Comparison of ENCODE assay signal across 8 mouse cellular contexts in the genomic region with DNA sequence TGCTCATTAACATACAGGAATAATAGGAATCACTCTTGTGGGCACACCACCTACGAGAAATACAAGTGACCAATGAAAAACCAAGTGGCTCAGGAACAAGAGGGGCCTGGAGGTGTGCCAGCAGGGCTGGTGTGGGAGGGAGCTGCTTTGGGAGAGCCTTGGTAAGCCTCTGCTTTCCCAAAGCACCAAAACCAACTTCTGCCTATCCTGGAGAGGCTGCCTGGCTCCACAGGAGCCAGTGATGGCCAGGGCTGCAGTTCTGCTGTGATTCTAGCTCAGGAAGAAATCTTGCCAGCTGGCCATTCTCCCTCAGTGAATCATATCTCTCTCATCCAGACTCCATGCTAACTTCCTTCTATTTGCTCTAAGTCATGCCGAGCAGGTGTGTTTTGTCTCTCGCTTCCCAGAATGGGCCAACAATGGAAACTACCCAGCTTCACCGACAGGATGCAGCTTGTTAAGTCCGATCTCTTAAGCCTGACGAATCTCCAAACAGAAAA. TPM values are rescaled to one million over a fixed set of nuclear protein-coding genes. Genes with fewer than 3 reads are reported as not detected.
DNase-seq lines count a peak whose midpoint lies in the region; ATAC-seq and TF ChIP-seq lines count a peak whose summit lies in the region.

No protein-coding gene starts in this region.

- no peak for DNase-seq in embryonic facial prominence, embryonic 10.5 days (ENCODE audit: low spot score)
- peak; percentile 77 for DNase-seq in fibroblast of lung, adult 2 months (ENCODE audit: low read depth)
- DNase-seq in kidney, postnatal 0 days (ENCODE audit: low spot score): peak; percentile 71
- peak; percentile 72 for DNase-seq in lung, postnatal 10 days
- peak; percentile 75 for DNase-seq in right cerebral cortex, postnatal 4 days

- no peak overlapping the region for H3K4me3 ChIP-seq in embryonic facial prominence, embryonic 13.5 days
- H3K4me3 ChIP-seq in embryonic facial prominence, embryonic 10.5 days: no peak overlapping the region
- H3K4me3 ChIP-seq in heart, embryonic 12.5 days: no peak overlapping the region
- no peak overlapping the region for H3K4me3 ChIP-seq in kidney, postnatal 0 days (replicated peaks; ENCODE audit: low read depth, low read length)

- peak; percentile 6; the same call in 1 of the 2 replicates for TF ChIP-seq CTCF in kidney, postnatal 0 days (IDR thresholded peaks at IDR 0.05; ENCODE audit: low read depth)

- 72% methylated on average over 6 of the region's 6 CpGs for whole genome bisulfite sequencing in embryonic facial prominence, embryonic 13.5 days
- 75% methylated on average over 6 of the region's 6 CpGs for WGBS in embryonic facial prominence, embryonic 10.5 days
- WGBS in heart, embryonic 12.5 days: 63% methylated on average over 6 of the region's 6 CpGs
- 39% methylated on average over 6 of the region's 6 CpGs for WGBS in kidney, postnatal 0 days

- H3K36me3 ChIP-seq in embryonic facial prominence, embryonic 13.5 days: peaks cover 67% of the 10 kb centered on the region
- H3K36me3 ChIP-seq in embryonic facial prominence, embryonic 10.5 days (replicated peaks): peaks cover 89% of the 10 kb centered on the region
- peaks cover 54% of the 10 kb centered on the region for H3K36me3 ChIP-seq in heart, embryonic 12.5 days
- H3K36me3 ChIP-seq in kidney, postnatal 0 days (ENCODE audit: insufficient read depth, low read length): peaks cover 24% of the 10 kb centered on the region

- peaks cover 26% of the 10 kb centered on the region for H3K4me1 ChIP-seq in embryonic facial prominence, embryonic 13.5 days
- peaks cover 11% of the 10 kb centered on the region; the same call in 1 of the 2 replicates for H3K4me1 ChIP-seq in embryonic facial prominence, embryonic 10.5 days
- H3K4me1 ChIP-seq in heart, embryonic 12.5 days (replicated peaks): peaks cover 7% of the 10 kb centered on the region
- H3K4me1 ChIP-seq in kidney, postnatal 0 days (replicated peaks; ENCODE audit: insufficient read depth, low read length): no peaks in the 10 kb centered on the region

- no peak for ATAC-seq in embryonic facial prominence, embryonic 13.5 days (ENCODE audit: insufficient number of reproducible peaks, insufficient read depth, low FRiP score, low TSS enrichment, low read depth)
- ATAC-seq in heart, embryonic 12.5 days (ENCODE audit: insufficient number of reproducible peaks, low FRiP score): 0 out of 2 replicates have a peak, but pooled peaks have one; percentile 42
- no peak for ATAC-seq in kidney, postnatal 0 days (replicated peaks; ENCODE audit: low FRiP score, low read depth)
- no peak for ATAC-seq in erythroid progenitor cell, adult 5-6 weeks (replicated peaks; ENCODE audit: low FRiP score, poor library complexity, severe bottlenecking)

- no peaks in the 10 kb centered on the region for H3K9me3 ChIP-seq in embryonic facial prominence, embryonic 13.5 days
- H3K9me3 ChIP-seq in embryonic facial prominence, embryonic 10.5 days: no peaks in the 10 kb centered on the region
- H3K9me3 ChIP-seq in heart, embryonic 12.5 days (replicated peaks): no peaks in the 10 kb centered on the region
- H3K9me3 ChIP-seq in kidney, postnatal 0 days (replicated peaks; ENCODE audit: low read length): no peaks in the 10 kb centered on the region

- H3K27me3 ChIP-seq in embryonic facial prominence, embryonic 13.5 days: no peaks in the 10 kb centered on the region
- H3K27me3 ChIP-seq in embryonic facial prominence, embryonic 10.5 days (replicated peaks; ENCODE audit: low read depth, poor library complexity, severe bottlenecking): no peaks in the 10 kb centered on the region
- H3K27me3 ChIP-seq in heart, embryonic 12.5 days (replicated peaks): no peaks in the 10 kb centered on the region
- no peaks in the 10 kb centered on the region for H3K27me3 ChIP-seq in kidney, postnatal 0 days (ENCODE audit: insufficient read depth, low read length)

- H3K27ac ChIP-seq in embryonic facial prominence, embryonic 13.5 days: peak overlapping the region; percentile 60; the same call in 1 of the 2 replicates
- H3K27ac ChIP-seq in embryonic facial prominence, embryonic 10.5 days (replicated peaks): no peak overlapping the region
- H3K27ac ChIP-seq in heart, embryonic 12.5 days (ENCODE audit: poor library complexity, severe bottlenecking): peak overlapping the region; percentile 40; the same call in 1 of the 2 replicates
- H3K27ac ChIP-seq in kidney, postnatal 0 days: 0 out of 2 replicates have a peak overlapping the region, but pooled peaks have one; percentile 32

- H3K9ac ChIP-seq in embryonic facial prominence, embryonic 13.5 days: no peak overlapping the region
- no peak overlapping the region for H3K9ac ChIP-seq in heart, embryonic 12.5 days
- H3K9ac ChIP-seq in kidney, postnatal 0 days (ENCODE audit: low read depth, low read length): no peak overlapping the region

- no peak overlapping the region for H3K4me2 ChIP-seq in embryonic facial prominence, embryonic 13.5 days
- no peak overlapping the region for H3K4me2 ChIP-seq in heart, embryonic 12.5 days
- H3K4me2 ChIP-seq in kidney, postnatal 0 days (ENCODE audit: low read length): no peak overlapping the region

RNA-seq across cellular contexts. Expression of gene Smad1, which starts 49.2 kb away (rescaled TPM):
- polyA plus RNA-seq in embryonic facial prominence, embryonic 13.5 days (2015; fragmentation: Nextera tagmentation; extraction: Ambion mirVana): 53.9 and 58.0 TPM in 2 replicates
- 41.5 and 42.8 TPM in 2 replicates for polyA plus RNA-seq in embryonic facial prominence, embryonic 10.5 days (2016; fragmentation: Nextera tagmentation; extraction: Ambion mirVana)
- polyA plus RNA-seq in heart, embryonic 12.5 days (2016; fragmentation: Nextera tagmentation; extraction: Ambion mirVana): 28.7 and 31.5 TPM in 2 replicates
- polyA plus RNA-seq in kidney, postnatal 0 days (2015; fragmentation: Nextera tagmentation; extraction: Ambion mirVana): 34.3 and 36.6 TPM in 2 replicates
- total RNA-seq in erythroid progenitor cell, adult 5-6 weeks (2015; ENCODE audit: low replicate concordance): 1.1 TPM in 1 of 2 replicates, not detected in the other
- total RNA-seq in erythroid progenitor cell, adult 5-6 weeks (2017; ENCODE audit: low replicate concordance): 1.2 TPM in 2 replicates

RNA-seq across cellular contexts. Expression of gene Mmaa, which starts 55.4 kb away (rescaled TPM):
- polyA plus RNA-seq in embryonic facial prominence, embryonic 13.5 days (2015; fragmentation: Nextera tagmentation; extraction: Ambion mirVana): 16.2 and 19.2 TPM in 2 replicates
- 8.0 and 9.6 TPM in 2 replicates for polyA plus RNA-seq in embryonic facial prominence, embryonic 10.5 days (2016; fragmentation: Nextera tagmentation; extraction: Ambion mirVana)
- polyA plus RNA-seq in heart, embryonic 12.5 days (2016; fragmentation: Nextera tagmentation; extraction: Ambion mirVana): 11.1 and 12.1 TPM in 2 replicates
- 14.8 and 15.0 TPM in 2 replicates for polyA plus RNA-seq in kidney, postnatal 0 days (2015; fragmentation: Nextera tagmentation; extraction: Ambion mirVana)
- 1.7 and 4.7 TPM in 2 replicates for total RNA-seq in erythroid progenitor cell, adult 5-6 weeks (2015; ENCODE audit: low replicate concordance)
- total RNA-seq in erythroid progenitor cell, adult 5-6 weeks (2017; ENCODE audit: low replicate concordance): 0.98 and 4.2 TPM in 2 replicates
